Mouse (Mus musculus) lung, postnatal 14 days (tissue): ENCODE measurements around the gene Clpb.

Experiments used
- DNase-seq: peaks from one replicate; pipeline ENCODE4 v3.0.0; 2021

Clpb gene

GRCm38 (mm10) chr7:101732096-101732495 lies 68.7 kb downstream of the Clpb start:
- no peak for DNase-seq

- DNase-seq = no peak
These were observed 69.6 kb downstream of the Clpb start for GRCm38 (mm10) chr7:101733042-101733441.

- DNase-seq = no peak
These were observed 71.9 kb downstream of the Clpb start for GRCm38 (mm10) chr7:101735297-101735696.

GRCm38 (mm10) chr7:101737735-101738134 lies 74.3 kb downstream of the Clpb start:
- DNase-seq = no peak

GRCm38 (mm10) chr7:101739602-101740001 lies 76.2 kb downstream of the Clpb start:
- DNase-seq = no peak

- no peak for DNase-seq
These were observed 80.1 kb downstream of the Clpb start for GRCm38 (mm10) chr7:101743487-101743886.

- no peak for DNase-seq
These were observed 83.3 kb downstream of the Clpb start for GRCm38 (mm10) chr7:101746559-101747334.

- DNase-seq = peak; percentile 4
These were observed 86.8 kb downstream of the Clpb start for GRCm38 (mm10) chr7:101750268-101750667.

GRCm38 (mm10) chr7:101752346-101752745 lies 88.9 kb downstream of the Clpb start:
- no peak for DNase-seq

- DNase-seq = no peak
These were observed 90.1 kb downstream of the Clpb start for GRCm38 (mm10) chr7:101753492-101753891.

- no peak for DNase-seq
These were observed 91.0 kb downstream of the Clpb start for GRCm38 (mm10) chr7:101754416-101754815.

- no peak for DNase-seq
These were observed 91.9 kb downstream of the Clpb start for GRCm38 (mm10) chr7:101755301-101755700.

- DNase-seq = peak; percentile 47
These were observed 98.7 kb downstream of the Clpb start for GRCm38 (mm10) chr7:101761899-101762780.

GRCm38 (mm10) chr7:101767335-101767907 lies 104.0 kb downstream of the Clpb start:
- DNase-seq = no peak

GRCm38 (mm10) chr7:101770051-101770450 lies 106.6 kb downstream of the Clpb start:
- DNase-seq = no peak

GRCm38 (mm10) chr7:101771604-101772003 lies 108.2 kb downstream of the Clpb start:
- DNase-seq = no peak

- DNase-seq = no peak
These were observed 109.3 kb downstream of the Clpb start for GRCm38 (mm10) chr7:101772687-101773086.

GRCm38 (mm10) chr7:101777053-101777452 lies 113.6 kb downstream of the Clpb start:
- DNase-seq = no peak

- DNase-seq = no peak
These were observed 154.5 kb downstream of the Clpb start, which contains the start of gene Phox2a for GRCm38 (mm10) chr7:101817861-101818401. TSS of gene Phox2a (plus strand) at chr7:101818313.

GRCm38 (mm10) chr7:101820295-101821030 lies 157.0 kb downstream of the Clpb start:
- no peak for DNase-seq

- DNase-seq = peak; percentile 50
These were observed 158.4 kb downstream of the Clpb start for GRCm38 (mm10) chr7:101821571-101822501.
